10 mouse cellular contexts compared by ENCODE assay signal in genomic region chr11:87004960-87005755, GRCm38 (mm10). TPM values are rescaled to one million over a fixed set of nuclear protein-coding genes. Genes with fewer than 3 reads are reported as not detected.
A peak's percentile ranks its signal among the peaks of the same experiment; 100 is the strongest.
DNase-seq lines count a peak whose midpoint lies in the region; ATAC-seq and TF ChIP-seq lines count a peak whose summit lies in the region.
"Had no signal": no experiment of that assay in that cellular context is flagged by ENCODE, and none has a peak within 500 bp of the region (broad histone marks: within the 10 kb centered on the region; RNA-seq: fewer than 3 reads in every experiment).

No protein-coding gene starts in this region.

- H3K4me2 ChIP-seq in kidney, embryonic 15.5 days: no peak overlapping the region
- H3K4me2 ChIP-seq: liver, embryonic 15.5 days had no signal

- H3K36me3 ChIP-seq in kidney, embryonic 15.5 days: no peaks in the 10 kb centered on the region
- H3K36me3 ChIP-seq in C2C12 (ENCODE audit: control insufficient read depth, insufficient read depth): no peaks in the 10 kb centered on the region
- H3K36me3 ChIP-seq: liver, embryonic 15.5 days had no signal

- no peak for ATAC-seq in kidney, embryonic 15.5 days (replicated peaks; ENCODE audit: low FRiP score)

- H3K27me3 ChIP-seq in kidney, embryonic 15.5 days: no peaks in the 10 kb centered on the region
- H3K27me3 ChIP-seq in C2C12 (ENCODE audit: control insufficient read depth, insufficient read depth, insufficient read length): no peaks in the 10 kb centered on the region
- H3K27me3 ChIP-seq: liver, embryonic 15.5 days had no signal

- H3K4me1 ChIP-seq in kidney, embryonic 15.5 days: peaks cover 21% of the 10 kb centered on the region
- H3K4me1 ChIP-seq: liver, embryonic 15.5 days had no signal

- peak overlapping the region; percentile 63 for H3K27ac ChIP-seq in gastrocnemius, adult 2 months
- peak overlapping the region; percentile 64 for H3K27ac ChIP-seq in kidney, embryonic 15.5 days
- H3K27ac ChIP-seq: liver, embryonic 15.5 days had no signal

- no peak for TF ChIP-seq CTCF in gastrocnemius, adult 2 months (IDR thresholded peaks at IDR 0.05)
- TF ChIP-seq CTCF in C2C12 (IDR thresholded peaks at IDR 0.05; ENCODE audit: control insufficient read depth, insufficient read depth, insufficient read length): no peak

- H3K4me3 ChIP-seq in gastrocnemius, adult 2 months: no peak overlapping the region
- H3K4me3 ChIP-seq in kidney, embryonic 15.5 days (replicated peaks): no peak overlapping the region
- no peak overlapping the region for H3K4me3 ChIP-seq in C2C12 (ENCODE audit: insufficient read depth, poor library complexity, severe bottlenecking)
- H3K4me3 ChIP-seq: liver, embryonic 15.5 days had no signal

- WGBS in kidney, embryonic 15.5 days: 29% methylated on average over 12 of the region's 12 CpGs

- H3K79me2 ChIP-seq in C2C12 (ENCODE audit: control insufficient read depth, insufficient read depth): no peaks in the 10 kb centered on the region

- H3K79me3 ChIP-seq in C2C12 (ENCODE audit: low read depth): no peaks in the 10 kb centered on the region

- intact Hi-C loops in gastrocnemius, adult 2 months (cut with DNase I): loop anchor here (10.0 kb wide), 1 partner anchor 440 kb away; no protein-coding TSS in a partner anchor

- no peaks in the 10 kb centered on the region for H3K9me3 ChIP-seq in kidney, embryonic 15.5 days (replicated peaks)
- H3K9me3 ChIP-seq: liver, embryonic 15.5 days had no signal

- no peak overlapping the region for H3ac ChIP-seq in C2C12 (ENCODE audit: control insufficient read depth, insufficient read length, low read depth)

- no peak overlapping the region for H3K9ac ChIP-seq in kidney, embryonic 15.5 days
- H3K9ac ChIP-seq: liver, embryonic 15.5 days had no signal

- DNase-seq in gastrocnemius, adult 2 months: no peak
- DNase-seq in gastrocnemius, postnatal 25 days: no peak
- no peak for DNase-seq in kidney, adult 8-10 months
- DNase-seq in kidney, postnatal 14 days: peak; percentile 32
- no peak for DNase-seq in MN1 (ENCODE audit: low spot score)
- no peak for DNase-seq in testis, postnatal 14 days (ENCODE audit: low spot score)
- DNase-seq: thymus, adult 18-20 months had no signal

TF ChIP-seq in C2C12, 6 proteins besides CTCF, POLR2A, EP300 and RAD21:
- TF ChIP-seq CEBPB (IDR thresholded peaks at IDR 0.05; ENCODE audit: low read depth) (peak; percentile 13), FOSL1 (IDR thresholded peaks at IDR 0.05; ENCODE audit: insufficient read depth, low read length, poor library complexity, severe bottlenecking) (no peak)

RNA-seq across cellular contexts. Expression of gene Ypel2, which starts 11.7 kb away (rescaled TPM):
- 10 to 100 TPM in 1 of 2 experiments, 1 to 10 TPM in 1; 4.5 to 11.6 TPM for total RNA-seq in gastrocnemius, adult 2 months (2021)
- 1 to 10 TPM; 3.7 to 8.0 TPM for total RNA-seq in gastrocnemius, postnatal 25 days (2021)
- polyA plus RNA-seq in kidney, embryonic 15.5 days (2015; fragmentation: Nextera tagmentation; extraction: Ambion mirVana): 10.1 and 10.4 TPM in 2 replicates
- 0.14 TPM for polyA plus RNA-seq in C2C12 (2012; fragmentation: generic; extraction: Trizol)
